Mouse (Mus musculus): ENCODE data around the gene Thoc2. TPM values are rescaled to one million over a fixed set of nuclear protein-coding genes. Genes with fewer than 3 reads are reported as not detected.

Gene Thoc2
- polyA plus RNA-seq, 1 experiment from 2014 or later: 24.7 TPM

- WGBS (ENCODE audit: insufficient replicate concordance): 46% methylated on average over 4 of the region's 4 CpGs
- no peak overlapping the region for H3K4me2 ChIP-seq
- H3K4me1 ChIP-seq (replicated peaks): no peaks in the 10 kb centered on the region
- H3K27ac ChIP-seq (replicated peaks): no peak overlapping the region
- no peak for ATAC-seq (ENCODE audit: insufficient read depth)
- H3K4me3 ChIP-seq (replicated peaks): no peak overlapping the region
- no peaks in the 10 kb centered on the region for H3K36me3 ChIP-seq (replicated peaks)
- H3K9me3 ChIP-seq (replicated peaks): no peaks in the 10 kb centered on the region
- H3K27me3 ChIP-seq: no peaks in the 10 kb centered on the region
- no peak overlapping the region for H3K9ac ChIP-seq
Observed at GRCm38 (mm10) chrX:41884759-41885505, 35.5 kb downstream of the Thoc2 start.

- Histone ChIP-seq H3K4me1 (replicated peaks) (no peaks in the 10 kb centered on the region), H3K4me2 (no peak overlapping the region), H3K4me3 (replicated peaks) (no peak overlapping the region), H3K9ac (no peak overlapping the region), H3K27me3 (no peaks in the 10 kb centered on the region), H3K36me3 (replicated peaks) (no peaks in the 10 kb centered on the region; the same call in 1 of the 2 replicates), H3K9me3 (replicated peaks) (no peaks in the 10 kb centered on the region), H3K27ac (replicated peaks) (no peak overlapping the region)
- no peak for ATAC-seq (ENCODE audit: insufficient read depth)
- WGBS (ENCODE audit: insufficient replicate concordance): 68% methylated on average over 2 of the region's 2 CpGs
Observed at GRCm38 (mm10) chrX:41876581-41876980, 43.9 kb downstream of the Thoc2 start.

DNA sequence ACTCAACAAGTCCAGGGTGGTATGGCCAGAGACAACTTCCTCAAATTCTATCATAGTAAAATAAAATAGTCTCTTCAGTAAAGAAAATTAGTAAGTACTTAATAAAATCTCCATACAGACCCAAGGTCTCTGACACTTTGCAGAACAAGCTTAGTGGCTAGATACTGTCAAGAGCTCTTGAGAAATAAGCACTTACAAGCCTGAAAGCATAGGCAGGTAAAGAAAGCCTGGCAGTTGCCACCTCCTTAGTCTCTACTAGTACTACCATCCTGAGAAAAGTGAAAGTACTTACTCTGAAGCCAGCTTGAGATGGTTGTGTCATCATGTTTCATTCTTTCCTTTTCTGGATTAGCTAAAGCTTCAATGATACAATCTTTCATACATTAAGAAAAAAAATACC is 82.7 kb downstream of the Thoc2 start:
- H3K27ac ChIP-seq (replicated peaks): no peak overlapping the region
- no peaks in the 10 kb centered on the region for H3K36me3 ChIP-seq (replicated peaks)
- no peaks in the 10 kb centered on the region for H3K4me1 ChIP-seq (replicated peaks)
- H3K9me3 ChIP-seq (replicated peaks): no peaks in the 10 kb centered on the region
- H3K9ac ChIP-seq: no peak overlapping the region
- H3K27me3 ChIP-seq: no peaks in the 10 kb centered on the region
- no peak for ATAC-seq (ENCODE audit: insufficient read depth)
- H3K4me2 ChIP-seq: no peak overlapping the region
- no peak overlapping the region for H3K4me3 ChIP-seq (replicated peaks)

GRCm38 (mm10) chrX:41805592-41805991 is 114.9 kb downstream of the Thoc2 start:
- H3K9ac ChIP-seq: no peak overlapping the region
- H3K27ac ChIP-seq (replicated peaks): no peak overlapping the region
- H3K27me3 ChIP-seq: no peaks in the 10 kb centered on the region
- no peaks in the 10 kb centered on the region for H3K36me3 ChIP-seq (replicated peaks)
- no peak overlapping the region for H3K4me2 ChIP-seq
- no peaks in the 10 kb centered on the region for H3K4me1 ChIP-seq (replicated peaks)
- no peak overlapping the region for H3K4me3 ChIP-seq (replicated peaks)
- no peak for ATAC-seq (ENCODE audit: insufficient read depth)
- no peaks in the 10 kb centered on the region for H3K9me3 ChIP-seq (replicated peaks)

- no peaks in the 10 kb centered on the region for H3K9me3 ChIP-seq (replicated peaks)
- H3K27me3 ChIP-seq: no peaks in the 10 kb centered on the region
- no peak for ATAC-seq (ENCODE audit: insufficient read depth)
- H3K4me3 ChIP-seq (replicated peaks): no peak overlapping the region
- H3K9ac ChIP-seq: no peak overlapping the region
- no peak overlapping the region for H3K27ac ChIP-seq (replicated peaks)
- H3K4me1 ChIP-seq (replicated peaks): no peaks in the 10 kb centered on the region
- 0 out of 2 replicates have a peak, but pooled peaks cover 3% of the 10 kb centered on the region for H3K36me3 ChIP-seq (replicated peaks)
- H3K4me2 ChIP-seq: no peak overlapping the region
- whole genome bisulfite sequencing (ENCODE audit: insufficient replicate concordance): 73% methylated on average over 6 of the region's 6 CpGs
Observed at GRCm38 (mm10) chrX:41793303-41793702, 127.2 kb downstream of the Thoc2 start.

Small RNAs within 50 kb of the gene (microRNA-seq; reads per million reads assigned to microRNA genes)
- gene Gm44490: not detected

Other genes with a start within 250 kb of the Thoc2 start
- gene Xiap, start 139.0 kb upstream of the Thoc2 start, polyA plus RNA-seq (2015; fragmentation: Nextera tagmentation; extraction: Ambion mirVana): 5.1 and 5.6 TPM in 2 replicates
- gene Stag2, start 228.6 kb upstream of the Thoc2 start, polyA plus RNA-seq (2015; fragmentation: Nextera tagmentation; extraction: Ambion mirVana): 23.2 and 25.7 TPM in 2 replicates

Measured in liver, embryonic 15.5 days (tissue).